8 mouse cellular contexts compared by ENCODE assay signal in the genomic region with DNA sequence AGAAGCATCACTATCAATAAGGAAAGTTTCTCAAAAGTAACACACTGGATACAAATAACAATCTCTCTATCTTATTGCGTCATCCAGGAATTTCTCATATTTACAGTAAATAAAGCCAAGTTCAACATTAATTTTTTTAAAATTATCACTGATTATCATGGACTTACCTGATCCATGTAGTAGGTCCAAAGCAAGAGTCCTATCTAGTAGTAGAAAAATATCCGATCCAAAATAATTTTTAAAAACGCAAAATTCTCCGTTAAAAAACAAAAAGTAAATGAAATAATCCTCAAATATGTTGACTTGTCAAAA. TPM values are rescaled to one million over a fixed set of nuclear protein-coding genes. Genes with fewer than 3 reads are reported as not detected.
DNase-seq lines count a peak whose midpoint lies in the region; ATAC-seq and TF ChIP-seq lines count a peak whose summit lies in the region.

No protein-coding gene starts in this region.

- H3K9ac ChIP-seq in hindbrain, embryonic 12.5 days, result peak overlapping the region; percentile 87
- peak overlapping the region; percentile 90 for H3K9ac ChIP-seq in midbrain, embryonic 12.5 days (replicated peaks)

- no peaks in the 10 kb centered on the region for H3K9me3 ChIP-seq in hindbrain, embryonic 12.5 days (replicated peaks)
- no peaks in the 10 kb centered on the region for H3K9me3 ChIP-seq in midbrain, embryonic 12.5 days

- peaks cover 12% of the 10 kb centered on the region for H3K4me1 ChIP-seq in kidney, adult 2 months (ENCODE audit: control insufficient read depth, insufficient read depth, low read length)
- no peaks in the 10 kb centered on the region; the same call in 1 of the 2 replicates for H3K4me1 ChIP-seq in bone marrow, adult 2 months (ENCODE audit: control insufficient read depth, insufficient read depth, low read length)
- peaks cover 11% of the 10 kb centered on the region for H3K4me1 ChIP-seq in hindbrain, embryonic 12.5 days
- H3K4me1 ChIP-seq in midbrain, embryonic 12.5 days, result peaks cover 10% of the 10 kb centered on the region

- TF ChIP-seq POLR2A in kidney, adult 2 months (IDR thresholded peaks at IDR 0.05; ENCODE audit: low read depth, low read length), result no peak
- no peak for TF ChIP-seq POLR2A in bone marrow, adult 2 months (IDR thresholded peaks at IDR 0.05; ENCODE audit: borderline replicate concordance, control insufficient read depth, low read depth, low read length)

- intact Hi-C loops in left cerebral cortex, postnatal 14 days (cut with DNase I), result loop anchor here (2.0 kb wide), 1 partner anchor 16 kb away; no protein-coding TSS in a partner anchor

- peaks cover 6% of the 10 kb centered on the region for H3K36me3 ChIP-seq in kidney, adult 2 months (ENCODE audit: control insufficient read depth, insufficient read depth, low read length)
- H3K36me3 ChIP-seq in hindbrain, embryonic 12.5 days, result peaks cover 5% of the 10 kb centered on the region; the same call in 1 of the 2 replicates
- H3K36me3 ChIP-seq in midbrain, embryonic 12.5 days, result peaks cover 13% of the 10 kb centered on the region

- H3K27ac ChIP-seq in kidney, adult 2 months (ENCODE audit: insufficient read depth, low read depth, low read length), result 0 out of 2 replicates have a peak overlapping the region, but pooled peaks have one; percentile 100
- H3K27ac ChIP-seq in bone marrow, adult 2 months (ENCODE audit: control insufficient read depth, insufficient read depth, low read depth, low read length, poor library complexity), result peak overlapping the region; percentile 100; the same call in 1 of the 2 replicates
- peak overlapping the region; percentile 99 for H3K27ac ChIP-seq in hindbrain, embryonic 12.5 days
- H3K27ac ChIP-seq in midbrain, embryonic 12.5 days (replicated peaks), result peak overlapping the region; percentile 99

- no peaks in the 10 kb centered on the region for H3K27me3 ChIP-seq in kidney, adult 2 months (replicated peaks; ENCODE audit: control insufficient read depth, insufficient read depth, low read length)
- H3K27me3 ChIP-seq in hindbrain, embryonic 12.5 days, result no peaks in the 10 kb centered on the region
- no peaks in the 10 kb centered on the region for H3K27me3 ChIP-seq in midbrain, embryonic 12.5 days

- no peak for ATAC-seq in hindbrain, embryonic 12.5 days (ENCODE audit: low FRiP score)
- ATAC-seq in midbrain, embryonic 12.5 days (ENCODE audit: low FRiP score, low read depth), result no peak

- peak overlapping the region; percentile 74 for H3K4me3 ChIP-seq in kidney, adult 2 months (ENCODE audit: insufficient read depth, low read depth, low read length)
- H3K4me3 ChIP-seq in bone marrow, adult 2 months (replicated peaks; ENCODE audit: control insufficient read depth, low read depth, low read length), result peak overlapping the region; percentile 62
- H3K4me3 ChIP-seq in hindbrain, embryonic 12.5 days, result peak overlapping the region; percentile 64
- peak overlapping the region; percentile 72 for H3K4me3 ChIP-seq in midbrain, embryonic 12.5 days

- H3K4me2 ChIP-seq in hindbrain, embryonic 12.5 days (replicated peaks), result peak overlapping the region; percentile 53
- peak overlapping the region; percentile 66 for H3K4me2 ChIP-seq in midbrain, embryonic 12.5 days (replicated peaks)

- no peak for TF ChIP-seq CTCF in kidney, adult 2 months (conservative IDR thresholded peaks at IDR 0.05; ENCODE audit: insufficient read depth, insufficient read length, low read depth, low read length)
- TF ChIP-seq CTCF in bone marrow, adult 2 months (IDR thresholded peaks at IDR 0.05; ENCODE audit: control insufficient read depth, insufficient read depth, low read length), result no peak

- no peak for DNase-seq in kidney, adult 2 months
- no peak for DNase-seq in kidney, adult 8-10 months
- no peak for DNase-seq in cerebellum, adult 11 months
- DNase-seq in left cerebral cortex, postnatal 14 days (ENCODE audit: low spot score in 2 of 2), result no peak
- DNase-seq in gastrocnemius, adult 8-10 months (ENCODE audit: low spot score in 2 of 2), result no peak

- under 1% methylated on average over 4 of the region's 4 CpGs for WGBS in kidney, adult 2 months
- under 1% methylated on average over 4 of the region's 4 CpGs for WGBS in bone marrow, adult 2 months
- under 1% methylated on average over 4 of the region's 4 CpGs for WGBS in hindbrain, embryonic 12.5 days
- WGBS in midbrain, embryonic 12.5 days, result under 1% methylated on average over 4 of the region's 4 CpGs

RNA-seq across cellular contexts. Expression of gene Chd2, which starts 0.6 kb away (rescaled TPM):
- polyA plus RNA-seq in kidney, adult 2 months (2012; rRNA removed), result 33.9 and 36.9 TPM in 2 replicates
- 60.1 and 96.4 TPM in 2 replicates for polyA plus RNA-seq in bone marrow, adult 2 months (2011; ENCODE audit: insufficient read depth, insufficient read length, low replicate concordance, missing spikeins)
- polyA plus RNA-seq in hindbrain, embryonic 12.5 days (2016; fragmentation: Nextera tagmentation; extraction: Ambion mirVana), result 63.6 and 67.9 TPM in 2 replicates
- polyA plus RNA-seq in midbrain, embryonic 12.5 days (2016; fragmentation: Nextera tagmentation; extraction: Ambion mirVana), result 54.8 and 61.4 TPM in 2 replicates
- 10 to 100 TPM; 39.0 to 43.9 TPM for total RNA-seq in left cerebral cortex, postnatal 14 days (2021)
- total RNA-seq in gastrocnemius, adult 8-10 months (2022), result 10 to 100 TPM; 41.6 to 49.5 (median 45.0) TPM
